Mouse (Mus musculus) E14TG2a.4 (cell line): ENCODE measurements around the gene Castor1.

Experiments used
- H3K27me3 ChIP-seq: 2 replicates; pipeline ENCODE4 v1.6.1; 2014; ENCODE audit warnings: low read length, control low read depth; ENCODE audit not compliant: insufficient read depth
- H3K36me3 ChIP-seq: 2 replicates; pipeline ENCODE4 v1.6.1; 2014; ENCODE audit warnings: low read length, control low read depth; ENCODE audit not compliant: insufficient read depth
- H3K4me1 ChIP-seq: replicated peaks from 2 replicates; pipeline ENCODE4 v1.6.1; 2014; ENCODE audit warnings: low read depth, low read length, control low read depth
- H3K4me3 ChIP-seq: replicated peaks from 2 replicates; pipeline ENCODE4 v1.5.1; 2014; ENCODE audit warnings: mild to moderate bottlenecking, low read length
- H3K9me3 ChIP-seq: 2 replicates; pipeline ENCODE4 v1.6.1; 2014; ENCODE audit warnings: low read length, control low read depth
- CTCF ChIP-seq: conservative IDR thresholded peaks from 2 replicates; pipeline ENCODE4 v1.5.1; 2014; ENCODE audit warnings: low read length
- NANOG ChIP-seq: IDR thresholded peaks from 2 replicates; pipeline ENCODE4 v1.6.1; 2014; ENCODE audit warnings: borderline replicate concordance, low read length, mixed read lengths
- POU5F1 ChIP-seq: IDR thresholded peaks from 2 replicates; pipeline ENCODE4 v1.6.1; 2014; ENCODE audit warnings: low read length, borderline replicate concordance

Gene Castor1

GRCm38 (mm10) chr11:4266271-4267201, 48.5 kb downstream of the Castor1 start:
- H3K9me3 ChIP-seq: peaks cover under 1% of the 10 kb centered on the region; the same call in 1 of the 2 replicates
- peaks cover 81% of the 10 kb centered on the region for H3K4me1 ChIP-seq
- TF ChIP-seq CTCF (no peak), NANOG (no peak), POU5F1 (no peak)
- H3K36me3 ChIP-seq: peaks cover 20% of the 10 kb centered on the region
- H3K27me3 ChIP-seq: peaks cover 39% of the 10 kb centered on the region
- H3K4me3 ChIP-seq: peak overlapping the region; percentile 82

DNA sequence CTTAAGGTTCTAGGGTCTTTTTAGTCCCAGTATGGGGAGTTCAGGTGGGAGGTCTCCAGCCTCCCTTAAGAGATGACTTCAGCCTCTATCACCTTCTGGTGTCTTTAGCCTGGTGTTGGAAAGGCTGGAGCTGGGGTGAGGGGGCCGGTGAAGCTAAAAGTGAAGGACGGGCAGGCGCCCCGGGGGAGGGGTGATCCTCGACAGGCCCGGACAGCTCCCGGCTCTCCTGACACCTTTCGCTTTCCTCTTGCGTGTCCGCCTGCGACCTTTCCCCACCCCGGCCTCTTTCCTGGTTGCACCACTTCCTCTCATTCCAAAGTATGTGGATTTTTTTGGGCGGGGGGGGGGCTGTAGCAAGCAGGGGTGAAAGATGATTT, 49.2 kb downstream of the Castor1 start:
- Histone ChIP-seq H3K4me3 (peak overlapping the region; percentile 82), H3K27me3 (peaks cover 39% of the 10 kb centered on the region), H3K4me1 (peaks cover 81% of the 10 kb centered on the region), H3K9me3 (no peaks in the 10 kb centered on the region), H3K36me3 (peaks cover 20% of the 10 kb centered on the region)
- TF ChIP-seq NANOG (no peak), CTCF (no peak), POU5F1 (no peak)

DNA sequence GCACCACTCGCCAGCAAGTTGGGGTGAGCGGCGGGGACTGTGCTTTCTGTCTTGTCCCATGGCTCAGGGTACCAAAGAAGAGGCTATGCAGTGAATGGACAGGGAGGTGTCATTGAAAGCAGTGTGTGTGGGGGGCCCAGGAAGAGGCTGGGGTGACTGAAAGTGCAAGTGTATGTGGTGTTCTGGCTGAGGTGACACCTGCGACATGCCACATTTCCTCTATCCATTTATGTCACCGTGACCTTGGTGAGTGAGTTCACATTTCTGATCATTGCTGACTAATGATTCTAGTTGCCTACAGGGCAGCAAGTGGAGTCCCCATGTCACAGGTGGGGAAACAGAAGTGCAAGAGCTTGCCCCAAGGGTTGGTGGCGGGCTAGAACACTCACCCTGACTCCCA, 50.5 kb downstream of the Castor1 start:
- Histone ChIP-seq H3K27me3 (peaks cover 43% of the 10 kb centered on the region), H3K9me3 (no peaks in the 10 kb centered on the region), H3K4me3 (0 out of 2 replicates have a peak overlapping the region, but pooled peaks have one; percentile 82), H3K4me1 (peaks cover 74% of the 10 kb centered on the region), H3K36me3 (peaks cover 20% of the 10 kb centered on the region)
- TF ChIP-seq CTCF (no peak), POU5F1 (no peak), NANOG (no peak)

- H3K9me3 ChIP-seq: no peaks in the 10 kb centered on the region
- H3K27me3 ChIP-seq: peaks cover 31% of the 10 kb centered on the region
- H3K36me3 ChIP-seq: peaks cover 20% of the 10 kb centered on the region
- TF ChIP-seq POU5F1 (no peak), CTCF (peak; percentile 55), NANOG (no peak)
- peak overlapping the region; percentile 72 for H3K4me3 ChIP-seq
- H3K4me1 ChIP-seq: peaks cover 55% of the 10 kb centered on the region
These were observed 52.9 kb downstream of the Castor1 start for GRCm38 (mm10) chr11:4270744-4271459.

DNA sequence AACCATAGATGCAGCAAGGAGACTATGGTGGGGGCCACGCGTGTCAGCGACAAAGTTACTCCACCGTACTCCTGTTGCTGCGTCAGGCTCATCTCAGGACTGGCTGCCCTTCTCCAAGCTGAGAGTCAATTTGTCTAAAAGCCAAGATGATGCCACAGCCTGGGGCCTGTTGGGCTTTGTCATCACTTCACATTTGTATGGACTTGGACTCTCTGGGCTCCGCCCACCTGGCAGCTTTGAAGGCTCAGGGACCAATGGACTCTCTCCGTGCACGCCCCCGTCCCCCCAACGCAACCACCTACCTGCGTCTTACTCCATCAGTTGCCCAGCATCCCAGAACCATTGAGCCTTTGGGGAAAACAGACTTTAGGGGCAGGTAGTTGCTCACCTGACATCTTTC, 53.5 kb downstream of the Castor1 start:
- TF ChIP-seq POU5F1 (no peak), NANOG (no peak), CTCF (no peak)
- peaks cover 59% of the 10 kb centered on the region for H3K4me1 ChIP-seq
- peaks cover 20% of the 10 kb centered on the region for H3K36me3 ChIP-seq
- H3K9me3 ChIP-seq: no peaks in the 10 kb centered on the region
- H3K27me3 ChIP-seq: peaks cover 29% of the 10 kb centered on the region
- H3K4me3 ChIP-seq: peak overlapping the region; percentile 72
